Comparison of ENCODE assay signal across 16 mouse cellular contexts in genomic region chr2:117570987-117571386, GRCm38 (mm10).
A peak's percentile ranks its signal among the peaks of the same experiment; 100 is the strongest.
DNase-seq lines count a peak whose midpoint lies in the region; ATAC-seq lines count a peak whose summit lies in the region.
"Had no signal": no experiment of that assay in that cellular context is flagged by ENCODE, and none has a peak within 500 bp of the region (broad histone marks: within the 10 kb centered on the region; RNA-seq: fewer than 3 reads in every experiment).

No protein-coding gene starts in this region.

- H3K4me2 ChIP-seq in kidney, embryonic 14.5 days (replicated peaks; ENCODE audit: low read depth, low read length) = no peak overlapping the region
- H3K4me2 ChIP-seq: forebrain, embryonic 13.5 days; stomach, embryonic 15.5 days had no signal

- WGBS in kidney, embryonic 14.5 days = 66% methylated on average over 7 of the region's 7 CpGs

- H3K27ac ChIP-seq in kidney, embryonic 14.5 days (ENCODE audit: low read depth, low read length) = peak overlapping the region; percentile 15; the same call in 1 of the 2 replicates
- H3K27ac ChIP-seq: forebrain, embryonic 13.5 days; stomach, embryonic 15.5 days had no signal

- H3K9ac ChIP-seq in kidney, embryonic 14.5 days (ENCODE audit: low read depth, low read length) = no peak overlapping the region
- H3K9ac ChIP-seq: forebrain, embryonic 13.5 days; stomach, embryonic 15.5 days had no signal

- no peaks in the 10 kb centered on the region for H3K36me3 ChIP-seq in kidney, embryonic 14.5 days (ENCODE audit: control insufficient read depth, insufficient read depth, low read length)
- H3K36me3 ChIP-seq: stomach, embryonic 15.5 days had no signal

- ATAC-seq in kidney, embryonic 14.5 days (ENCODE audit: low FRiP score, low TSS enrichment) = peak; percentile 75
- ATAC-seq in frontal cortex, adult (ENCODE audit: low TSS enrichment) = no peak
- ATAC-seq: activated CD4-positive, CD25-positive, alpha-beta regulatory T cell, adult 4 months; forebrain, embryonic 13.5 days had no signal

- DNase-seq in embryo, embryonic 10 days (ENCODE audit: low spot score) = peak; percentile 33
- no peak for DNase-seq in embryo, embryonic 9.5 days (ENCODE audit: extremely low spot score)
- DNase-seq in kidney, postnatal 4 days = no peak
- peak; percentile 28 for DNase-seq in ovary, postnatal 36 days (ENCODE audit: low spot score)
- DNase-seq in ovary, postnatal 14 days (ENCODE audit: low spot score) = no peak
- DNase-seq in adrenal gland, adult 18-20 months (ENCODE audit: low spot score in 2 of 2) = no peak
- DNase-seq: cerebellum, adult 2 months; liver; lung, adult 2 months; thymus, postnatal 4 days had no signal

- no peaks in the 10 kb centered on the region for H3K27me3 ChIP-seq in kidney, embryonic 14.5 days (ENCODE audit: control insufficient read depth, insufficient read depth, low read length)
- H3K27me3 ChIP-seq: CH12.LX; forebrain, embryonic 13.5 days; stomach, embryonic 15.5 days had no signal

- no peaks in the 10 kb centered on the region for H3K9me3 ChIP-seq in kidney, embryonic 14.5 days (ENCODE audit: control insufficient read depth, low read length)
- H3K9me3 ChIP-seq: forebrain, embryonic 13.5 days; stomach, embryonic 15.5 days had no signal

- H3K4me1 ChIP-seq in kidney, embryonic 14.5 days (ENCODE audit: control insufficient read depth, insufficient read depth, low read length) = no peaks in the 10 kb centered on the region
- H3K4me1 ChIP-seq: forebrain, embryonic 13.5 days; stomach, embryonic 15.5 days had no signal

- no peak overlapping the region for H3K4me3 ChIP-seq in kidney, embryonic 14.5 days (ENCODE audit: low read length)
- H3K4me3 ChIP-seq: forebrain, embryonic 13.5 days; stomach, embryonic 15.5 days had no signal

Comparison
In these comparisons a context has a peak if more than half of its experiments do, and no peak if none do; other contexts are left out.
1. DNase-seq: peak in embryo, embryonic 10 days (single experiment) and ovary, postnatal 36 days (single experiment); none in embryo, embryonic 9.5 days (single experiment), kidney, postnatal 4 days (0 of 2), ovary, postnatal 14 days (single experiment) and adrenal gland, adult 18-20 months (0 of 2).